Mouse (Mus musculus): ENCODE measurements around the gene Rrp1.

GRCm38 (mm10) chr10:78425181-78426041, 12.6 kb upstream of the Rrp1 start, which contains the start of gene Cstb:
- TF ChIP-seq CTCF (IDR thresholded peaks at IDR 0.05; ENCODE audit: control insufficient read depth, insufficient read depth, low read length) = no peak
- peak; percentile 58; the same call in 1 of the 2 replicates for TF ChIP-seq POLR2A (IDR thresholded peaks at IDR 0.05; ENCODE audit: borderline replicate concordance, control insufficient read depth, low read depth, low read length)

Measured in bone marrow, adult 2 months (tissue).